Comparison of ENCODE assay signal across 8 mouse cellular contexts in the genomic region with DNA sequence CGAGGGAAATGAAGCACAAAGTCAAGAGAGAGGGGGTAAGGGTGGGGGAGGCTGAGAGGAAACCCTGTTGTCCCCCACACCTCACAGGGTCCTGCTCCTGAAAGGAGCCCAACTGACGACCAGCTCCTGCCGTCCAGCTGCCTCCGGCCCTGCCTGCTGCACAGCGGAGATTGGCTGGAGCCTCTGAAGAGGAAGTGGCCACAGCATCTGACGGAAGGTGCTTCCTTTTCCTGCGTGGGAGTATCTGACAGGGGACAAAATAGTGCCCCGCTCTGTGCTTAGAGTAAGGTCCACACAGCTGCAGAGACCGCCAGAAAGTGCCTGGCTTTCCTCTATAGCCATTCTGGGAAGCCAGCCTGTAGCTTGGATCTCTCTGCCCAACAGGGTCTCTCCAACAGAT. TPM values are rescaled to one million over a fixed set of nuclear protein-coding genes. Genes with fewer than 3 reads are reported as not detected.
DNase-seq lines count a peak whose midpoint lies in the region; ATAC-seq lines count a peak whose summit lies in the region.

No protein-coding gene starts in this region.

- peaks cover 5% of the 10 kb centered on the region; the same call in 1 of the 2 replicates for H3K27me3 ChIP-seq in heart, embryonic 14.5 days (ENCODE audit: control insufficient read depth, insufficient read depth, low read length)
- H3K27me3 ChIP-seq in limb, embryonic 12.5 days = no peaks in the 10 kb centered on the region; the same call in 1 of the 2 replicates

- no peaks in the 10 kb centered on the region for H3K9me3 ChIP-seq in heart, embryonic 14.5 days (ENCODE audit: control insufficient read depth, low read length)
- H3K9me3 ChIP-seq in limb, embryonic 12.5 days = no peaks in the 10 kb centered on the region

- H3K4me3 ChIP-seq in heart, embryonic 14.5 days (ENCODE audit: control insufficient read depth in 1 of 2, insufficient read depth in 1 of 2, low read depth in 1 of 2, low read length in 2 of 2) = peak overlapping the region; percentile 28 to 35; a peak in 3 of 4 replicates
- no peak overlapping the region for H3K4me3 ChIP-seq in limb, embryonic 12.5 days (replicated peaks)

- 55% methylated on average over 9 of the region's 9 CpGs for WGBS in heart, embryonic 14.5 days
- 73% methylated on average over 9 of the region's 9 CpGs for WGBS in limb, embryonic 12.5 days

- 0 out of 4 replicates have a peak overlapping the region, but pooled peaks have one; percentile 7 to 8 for H3K27ac ChIP-seq in heart, embryonic 14.5 days (replicated peaks in 1 of 2; ENCODE audit: control insufficient read depth in 1 of 2, insufficient read depth in 1 of 2, low read depth in 2 of 2, low read length in 2 of 2)
- no peak overlapping the region for H3K27ac ChIP-seq in limb, embryonic 12.5 days

- H3K9ac ChIP-seq in heart, embryonic 14.5 days (ENCODE audit: low read length) = peak overlapping the region; percentile 38; the same call in 1 of the 2 replicates
- no peak overlapping the region for H3K9ac ChIP-seq in limb, embryonic 12.5 days (replicated peaks)

- ATAC-seq in heart, embryonic 14.5 days (ENCODE audit: insufficient number of reproducible peaks, insufficient read depth, low FRiP score, low read depth) = no peak; the same call in 1 of the 2 replicates
- ATAC-seq in limb, embryonic 12.5 days (ENCODE audit: insufficient number of reproducible peaks, insufficient read depth, low FRiP score, low TSS enrichment, low read depth) = no peak

- no peaks in the 10 kb centered on the region for H3K36me3 ChIP-seq in heart, embryonic 14.5 days (ENCODE audit: control insufficient read depth, insufficient read depth, low read length)
- no peaks in the 10 kb centered on the region for H3K36me3 ChIP-seq in limb, embryonic 12.5 days

- DNase-seq in left cerebral cortex, postnatal 14 days (ENCODE audit: low spot score in 2 of 2) = peak; percentile 30 to 46
- DNase-seq in left cerebral cortex, adult 8-10 months (ENCODE audit: low spot score in 2 of 2) = no peak
- DNase-seq in natural killer cell, adult 2 months (ENCODE audit: low spot score in 2 of 2) = peak; percentile 63 to 70
- DNase-seq in cerebellum, postnatal 25 days = no peak
- DNase-seq in cerebellum, adult 11 months = no peak
- no peak for DNase-seq in frontal cortex, adult 2 months (ENCODE audit: extremely low spot score in 1 of 2, low spot score in 1 of 2)

- intact Hi-C loops in left cerebral cortex, postnatal 14 days (cut with DNase I) = no loop called here

- peak overlapping the region; percentile 47 for H3K4me2 ChIP-seq in heart, embryonic 14.5 days (ENCODE audit: low read length)
- H3K4me2 ChIP-seq in limb, embryonic 12.5 days = 0 out of 2 replicates have a peak overlapping the region, but pooled peaks have one; percentile 13

- H3K4me1 ChIP-seq in heart, embryonic 14.5 days (ENCODE audit: control insufficient read depth in 2 of 2, insufficient read depth in 2 of 2, low read length in 2 of 2) = peaks cover 0 to 3% of the 10 kb centered on the region in 2 experiments; a peak in 1 of 4 replicates
- peaks cover 14% of the 10 kb centered on the region for H3K4me1 ChIP-seq in limb, embryonic 12.5 days (replicated peaks)

RNA-seq across cellular contexts. Expression of a gene that starts 36.9 kb away (rescaled TPM):
- total RNA-seq in left cerebral cortex, postnatal 14 days (2021) = 10 to 100 TPM in 1 of 2 experiments, 1 to 10 TPM in 1; 7.9 to 11.0 TPM
- total RNA-seq in left cerebral cortex, adult 8-10 months (2022) = 10 to 100 TPM in 3 of 4 experiments, 1 to 10 TPM in 1; 10.0 to 13.5 (median 12.1) TPM
- polyA plus RNA-seq in heart, embryonic 14.5 days (2014; fragmentation: Nextera tagmentation; extraction: Ambion mirVana) = 3.9 and 4.3 TPM in 2 replicates
- 2.8 and 4.0 TPM in 2 replicates for polyA plus RNA-seq in limb, embryonic 12.5 days (2016; fragmentation: Nextera tagmentation; extraction: Ambion mirVana)
- 3.4 and 3.5 TPM in 2 replicates for polyA plus RNA-seq in frontal cortex, adult 2 months (2012; rRNA removed)

Comparison
In these comparisons a context has a peak if more than half of its experiments do, and no peak if none do; other contexts are left out.
1. DNase-seq: peak in left cerebral cortex, postnatal 14 days (2 of 2) and natural killer cell, adult 2 months (2 of 2); none in left cerebral cortex, adult 8-10 months (0 of 2), cerebellum, postnatal 25 days (0 of 2), cerebellum, adult 11 months (single experiment) and frontal cortex, adult 2 months (0 of 2).